Mouse (Mus musculus): Measurements from ENCODE around the gene Tmem253. TPM values are rescaled to one million over a fixed set of nuclear protein-coding genes. Genes with fewer than 3 reads are reported as not detected.

Gene Tmem253
- 3.4 TPM for polyA plus RNA-seq (2021)

DNA sequence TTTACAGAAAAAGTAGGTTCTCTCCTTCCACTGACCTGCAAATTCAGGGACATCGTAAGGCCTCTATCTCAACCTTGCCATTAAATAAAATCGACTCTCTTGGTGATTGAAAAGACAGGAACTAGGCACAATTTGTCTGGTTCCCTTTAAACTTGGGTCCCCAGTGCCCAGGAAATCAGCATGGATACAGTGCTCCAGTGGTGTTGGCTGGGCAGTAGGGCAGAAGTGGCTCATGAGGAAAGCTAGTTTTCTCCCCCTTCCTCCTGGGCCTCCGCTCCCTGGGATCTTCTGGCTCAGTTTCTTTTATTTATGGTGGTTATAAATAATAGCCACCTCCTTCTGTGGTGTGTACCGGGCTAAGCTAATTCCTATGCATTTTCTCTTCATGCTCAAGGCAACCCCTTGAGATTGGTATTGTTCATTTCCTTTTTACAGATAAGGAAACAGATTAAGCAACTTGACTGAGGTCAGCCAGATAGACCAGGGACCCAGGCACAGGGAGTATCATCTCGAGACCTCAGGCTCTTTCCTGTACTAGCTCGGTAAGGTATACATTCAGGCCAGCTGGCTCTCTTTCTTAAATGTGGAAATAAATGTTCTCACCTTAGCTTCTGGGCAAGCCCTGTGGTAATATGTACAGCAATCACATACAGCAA, at the start of gene Tmem253:
TSS of gene Tmem253 (plus strand) at position 214 of the 656 bp plus-strand sequence.
- in situ Hi-C loops (cut with MboI; ENCODE audit: low pct_unique_long_range_greater_than_20kb) = no loop called here
- ChIA-PET CTCF (no interaction called here), POLR2A (interaction anchor here (0.7 kb wide), 2 partner anchors 84 to 217 kb away, joined by 3 to 4 read pairs; no protein-coding TSS in a partner anchor)
- TF ChIP-seq CTCF (IDR thresholded peaks at IDR 0.05) = no peak
- DNase-seq (ENCODE audit: low read depth, low spot score) (no peak), ATAC-seq (no peak)
- no peaks in the 10 kb centered on the region for H3K27me3 ChIP-seq

DNA sequence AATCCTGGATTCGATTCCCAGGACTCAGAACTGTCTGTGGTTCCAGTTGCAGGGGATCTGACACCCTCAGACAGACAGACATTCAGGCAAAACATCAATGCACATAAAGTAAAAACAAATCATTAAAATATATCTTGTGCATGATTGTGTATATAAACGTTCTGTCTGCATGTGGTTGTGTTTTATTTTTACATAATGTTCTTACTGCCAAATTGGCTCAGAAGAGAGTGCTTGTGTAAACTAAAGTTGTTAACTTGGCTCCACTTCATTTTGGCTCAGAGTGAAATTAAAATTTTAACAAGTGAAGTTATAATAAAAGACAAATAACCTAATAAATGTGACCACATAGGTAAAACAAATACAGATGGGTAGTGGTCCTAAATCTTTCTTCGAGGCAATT, 48.1 kb upstream of the Tmem253 start:
- ATAC-seq (no peak), DNase-seq (ENCODE audit: low read depth, low spot score) (no peak)
- in situ Hi-C loops (cut with MboI; ENCODE audit: low pct_unique_long_range_greater_than_20kb) = no loop called here
- ChIA-PET CTCF (no interaction called here), POLR2A (no interaction called here)
- TF ChIP-seq CTCF (IDR thresholded peaks at IDR 0.05) = no peak
- H3K27me3 ChIP-seq = no peaks in the 10 kb centered on the region

DNA sequence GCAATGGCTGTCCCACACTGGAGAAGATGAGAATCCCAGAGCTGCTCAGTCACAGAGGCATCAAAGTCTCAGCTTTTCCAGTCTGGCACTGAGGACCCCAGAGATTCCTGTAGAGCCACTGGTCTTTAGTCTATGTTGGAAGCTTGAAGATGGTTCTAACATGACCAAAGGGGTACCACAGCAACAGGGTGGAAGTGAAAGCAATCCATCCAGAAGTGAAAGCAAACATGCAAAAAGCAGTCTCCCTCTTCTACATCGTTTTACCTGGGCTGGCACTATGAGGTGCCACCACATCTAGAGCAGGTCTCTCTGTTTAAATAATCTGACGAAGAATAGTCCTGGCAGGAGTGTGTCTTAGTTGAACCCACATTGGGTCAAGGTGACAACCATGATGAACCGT, 36.2 kb upstream of the Tmem253 start:
- TF ChIP-seq CTCF (IDR thresholded peaks at IDR 0.05) = no peak
- in situ Hi-C loops (cut with MboI; ENCODE audit: low pct_unique_long_range_greater_than_20kb) = no loop called here
- no peak for DNase-seq (ENCODE audit: low read depth, low spot score)
- CTCF ChIA-PET = no interaction called here
- POLR2A ChIA-PET = no interaction called here
- H3K27me3 ChIP-seq = no peaks in the 10 kb centered on the region
- ATAC-seq = no peak

DNA sequence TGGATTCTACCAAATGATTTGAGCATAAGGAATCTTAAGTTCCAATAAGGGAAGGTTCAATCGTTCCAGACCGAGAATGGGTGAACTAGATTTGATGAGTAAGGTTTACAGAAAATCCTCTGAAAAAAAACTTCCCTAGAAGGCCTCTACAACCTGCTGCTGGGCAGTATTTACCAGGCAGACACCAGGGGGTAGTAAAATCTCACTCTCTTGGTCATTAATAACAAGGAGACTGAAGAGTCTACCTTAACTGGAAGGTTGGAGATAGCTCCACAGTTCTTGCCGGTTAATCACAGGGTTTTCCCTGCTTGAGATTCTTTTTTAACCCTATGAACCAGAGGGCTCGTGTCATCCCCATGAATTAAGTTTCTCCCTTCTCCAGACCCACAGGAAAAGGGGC, 32.2 kb upstream of the Tmem253 start:
- POLR2A ChIA-PET = no interaction called here

DNA sequence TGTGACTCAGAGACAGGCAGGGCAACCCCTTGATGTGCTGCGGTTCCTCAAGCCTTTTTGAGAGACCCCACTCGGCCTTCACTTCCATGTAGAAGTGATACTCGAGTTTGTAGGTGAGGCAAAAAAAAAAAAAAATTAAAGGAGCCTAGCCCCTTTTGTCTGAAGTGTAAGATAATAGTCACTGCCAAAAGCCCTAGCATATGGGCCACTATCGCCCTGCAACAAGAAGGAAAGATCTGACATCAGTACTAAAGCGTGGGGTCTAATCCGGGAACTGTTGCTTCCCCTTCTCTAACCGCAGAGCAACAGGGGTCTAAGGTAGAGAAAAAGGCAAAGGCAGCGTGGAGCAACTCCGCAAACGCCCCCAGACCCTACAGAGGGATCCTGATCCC, 31.6 kb upstream of the Tmem253 start:
- no peaks in the 10 kb centered on the region for H3K27me3 ChIP-seq
- TF ChIP-seq CTCF (IDR thresholded peaks at IDR 0.05) = no peak
- in situ Hi-C loops (cut with MboI; ENCODE audit: low pct_unique_long_range_greater_than_20kb) = no loop called here
- ChIA-PET CTCF (interaction anchor here (1.1 kb wide), 1 partner anchor 121 kb away, joined by 3 read pairs; no protein-coding TSS in a partner anchor), POLR2A (interaction anchor here (0.9 kb wide), 1 partner anchor 36 kb away, joined by 3 read pairs; no protein-coding TSS in a partner anchor)
- no peak for ATAC-seq
- no peak for DNase-seq (ENCODE audit: low read depth, low spot score)

More for the DNA sequence above, 32.2 kb upstream of the Tmem253 start:
- no peaks in the 10 kb centered on the region for H3K27me3 ChIP-seq
- CTCF ChIA-PET = interaction anchor here (0.6 to 1.2 kb wide), 3 partner anchors 13 to 122 kb away, joined by 3 read pairs; no protein-coding TSS in a partner anchor
- no peak for DNase-seq (ENCODE audit: low read depth, low spot score)
- ATAC-seq = no peak
- no peak for TF ChIP-seq CTCF (IDR thresholded peaks at IDR 0.05)
- in situ Hi-C loops (cut with MboI; ENCODE audit: low pct_unique_long_range_greater_than_20kb) = no loop called here

DNA sequence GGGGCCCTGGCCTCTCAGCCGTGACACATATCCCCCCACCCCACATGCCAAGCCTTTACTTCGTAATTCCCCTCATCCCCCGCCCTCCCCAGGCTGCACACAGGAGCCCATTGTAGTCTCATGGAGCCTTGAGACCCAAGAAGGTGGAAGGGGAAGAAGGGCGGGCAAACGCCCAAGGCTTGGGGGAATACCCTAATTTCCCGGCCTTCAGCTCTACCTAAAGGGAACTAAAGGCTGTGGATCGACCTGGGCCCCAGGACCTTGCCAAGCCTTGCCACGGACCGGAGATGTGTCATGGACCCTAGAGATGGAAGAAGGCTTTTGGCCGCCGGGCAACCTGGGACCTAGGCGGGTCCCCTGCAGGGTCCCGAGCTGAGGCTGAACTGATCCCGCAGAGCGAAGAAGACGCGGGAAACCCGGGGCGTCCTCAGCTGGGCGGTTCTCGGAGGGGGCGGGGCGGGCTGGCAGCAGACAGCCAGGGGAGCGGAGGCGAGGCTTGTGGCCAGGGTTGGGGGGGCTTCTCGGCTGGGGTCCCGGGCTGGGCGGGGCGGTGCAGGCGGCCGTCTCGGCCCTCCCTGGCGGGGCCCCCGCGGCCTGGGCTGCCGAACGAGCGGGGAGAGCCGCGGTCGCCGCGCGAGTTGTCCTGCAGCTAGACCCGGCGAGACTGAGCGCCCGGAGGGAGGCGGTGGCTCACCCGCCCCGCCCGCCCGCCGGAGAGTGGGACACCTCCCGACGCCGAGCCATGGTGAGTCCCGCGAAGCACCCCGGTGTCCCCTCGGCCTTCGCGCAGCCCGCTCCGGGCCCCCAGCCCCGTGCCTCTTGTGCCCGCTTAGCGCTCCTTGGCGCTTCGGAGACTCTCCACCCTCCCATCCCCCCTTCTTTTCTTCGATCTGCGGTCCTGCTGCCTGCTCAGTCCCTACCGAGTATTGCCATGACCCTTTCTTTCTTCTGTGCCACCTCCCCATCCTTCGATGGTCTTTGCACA, 30.9 kb upstream of the Tmem253 start, which contains the start of gene Arhgef40:
TSS of gene Arhgef40 (plus strand) at position 473 of the 985 bp plus-strand sequence.
- ChIA-PET POLR2A (interaction anchor here (0.7 to 0.9 kb wide), 3 partner anchors 11 to 35 kb away, joined by 3 to 6 read pairs (median 4); no protein-coding TSS in a partner anchor), CTCF (no interaction called here)
- ATAC-seq (peak; percentile 49), DNase-seq (ENCODE audit: low read depth, low spot score) (no peak)
- no peaks in the 10 kb centered on the region for H3K27me3 ChIP-seq
- no peak for TF ChIP-seq CTCF (IDR thresholded peaks at IDR 0.05)
- in situ Hi-C loops (cut with MboI; ENCODE audit: low pct_unique_long_range_greater_than_20kb) = no loop called here

DNA sequence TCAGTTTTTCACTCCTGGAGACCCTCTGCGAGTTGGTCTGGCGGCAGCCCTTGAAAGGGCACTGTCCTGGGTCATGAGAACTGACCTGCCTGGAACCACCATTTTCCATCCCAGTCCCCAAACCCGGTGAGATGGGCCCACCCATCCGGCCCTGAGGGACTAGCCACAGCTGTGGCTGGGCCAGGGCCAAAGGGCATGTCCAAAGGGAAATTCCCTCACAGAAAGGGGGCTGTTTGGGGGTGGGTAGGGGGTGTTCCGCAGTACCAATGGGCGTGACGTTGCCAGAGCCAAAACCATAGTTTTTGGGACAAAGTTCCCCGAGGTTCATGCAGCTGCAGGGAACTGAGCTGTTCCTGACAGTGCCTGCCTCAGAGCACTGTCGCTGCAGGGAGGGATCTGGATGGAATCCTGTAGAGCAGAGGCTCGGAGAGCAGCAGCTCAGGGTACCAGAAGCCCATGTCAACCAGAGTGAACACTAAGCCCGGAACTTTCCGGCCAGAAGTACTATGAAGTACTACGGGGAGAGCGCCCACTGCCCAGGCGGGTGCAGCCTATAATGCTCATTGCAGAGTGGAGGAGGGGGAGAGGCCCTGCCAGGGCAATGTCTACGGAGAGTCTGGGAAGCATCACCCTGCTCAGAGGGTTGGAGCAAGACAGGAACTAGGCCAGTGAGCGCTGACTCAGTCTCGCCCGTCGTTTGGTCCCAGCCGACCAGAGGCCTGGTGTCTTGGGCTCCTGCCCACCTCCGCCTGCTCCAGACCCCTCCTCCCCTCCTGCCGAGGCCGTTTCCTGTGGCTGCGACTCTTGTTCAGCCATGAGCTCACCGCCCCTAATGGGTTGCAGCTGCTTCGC, 29.9 kb upstream of the Tmem253 start:
- ChIA-PET CTCF (interaction anchor here (1.1 kb wide), 1 partner anchor 12 kb away, joined by 3 read pairs; no protein-coding TSS in a partner anchor), POLR2A (interaction anchor here (0.7 to 1.7 kb wide), 5 partner anchors 12 to 35 kb away, joined by 4 to 6 read pairs (median 5); partner anchors contain the start of gene Zfp219)
- peak; percentile 75 for DNase-seq (ENCODE audit: low read depth, low spot score)
- H3K27me3 ChIP-seq = no peaks in the 10 kb centered on the region
- no peak for TF ChIP-seq CTCF (IDR thresholded peaks at IDR 0.05)
- ATAC-seq = peak; percentile 79
- in situ Hi-C loops (cut with MboI; ENCODE audit: low pct_unique_long_range_greater_than_20kb) = no loop called here

DNA sequence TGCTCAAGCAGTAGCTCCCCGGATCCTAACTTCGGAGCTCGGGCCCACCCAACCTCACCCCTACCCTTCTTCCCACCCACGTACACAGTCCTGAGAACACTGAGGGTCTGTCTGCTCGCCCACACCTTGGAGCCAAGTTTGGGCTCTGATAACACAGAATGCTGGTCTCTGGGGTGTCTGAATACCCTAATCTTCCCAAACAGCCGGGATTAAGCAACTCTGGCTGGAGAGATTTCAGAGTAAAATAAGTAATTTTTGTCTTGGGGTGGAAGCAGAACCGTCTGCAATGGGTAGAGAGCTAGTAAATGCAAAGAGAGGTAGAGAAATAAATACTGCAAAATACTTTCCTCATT, 29.3 kb upstream of the Tmem253 start:
- CTCF ChIA-PET = interaction anchor here (1.1 kb wide), 1 partner anchor 12 kb away, joined by 3 read pairs; no protein-coding TSS in a partner anchor
- in situ Hi-C loops (cut with MboI; ENCODE audit: low pct_unique_long_range_greater_than_20kb) = no loop called here
- no peak for ATAC-seq

DNA sequence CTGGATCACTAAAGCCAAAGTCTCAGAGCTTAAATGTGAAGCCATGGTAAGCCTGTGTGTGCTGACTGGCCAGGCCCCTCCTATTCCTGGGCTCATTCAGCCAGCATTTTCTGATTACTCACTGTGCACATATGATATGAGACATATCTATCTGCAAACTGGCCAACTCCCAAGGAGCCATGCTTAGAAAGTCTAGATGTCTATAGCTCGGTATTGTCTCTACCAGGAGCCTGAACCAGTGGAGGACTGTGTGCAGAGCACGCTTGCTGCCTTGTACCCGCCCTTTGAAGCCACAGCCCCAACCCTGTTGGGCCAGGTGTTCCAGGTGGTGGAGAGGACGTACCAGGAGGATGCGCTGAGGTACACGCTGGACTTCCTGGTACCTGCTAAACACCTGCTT, 28.3 kb upstream of the Tmem253 start:
- POLR2A ChIA-PET = interaction anchor here (1.2 to 1.3 kb wide), 2 partner anchors 13 to 33 kb away, joined by 4 to 6 read pairs; partner anchors contain the start of gene Zfp219
- no peak for ATAC-seq

More for the DNA sequence above, 29.3 kb upstream of the Tmem253 start:
- POLR2A ChIA-PET = interaction anchor here (1.2 to 1.7 kb wide), 3 partner anchors 14 to 34 kb away, joined by 4 to 6 read pairs (median 5); partner anchors contain the start of gene Zfp219
- DNase-seq (ENCODE audit: low read depth, low spot score) = no peak
- H3K27me3 ChIP-seq = no peaks in the 10 kb centered on the region
- TF ChIP-seq CTCF (IDR thresholded peaks at IDR 0.05) = no peak

More for the DNA sequence above, 28.3 kb upstream of the Tmem253 start:
- TF ChIP-seq CTCF (IDR thresholded peaks at IDR 0.05) = no peak
- DNase-seq (ENCODE audit: low read depth, low spot score) = no peak
- H3K27me3 ChIP-seq = no peaks in the 10 kb centered on the region
- in situ Hi-C loops (cut with MboI; ENCODE audit: low pct_unique_long_range_greater_than_20kb) = no loop called here
- CTCF ChIA-PET = interaction anchor here (1.4 kb wide), 1 partner anchor 23 kb away, joined by 3 read pairs; no protein-coding TSS in a partner anchor

All from Patski (cell line).